Mouse (Mus musculus) embryonic facial prominence, embryonic 12.5 days (tissue): ENCODE data around the gene Cacna1b. TPM values are rescaled to one million over a fixed set of nuclear protein-coding genes. Genes with fewer than 3 reads are reported as not detected.

Source experiments
- ATAC-seq: fragments of 200-750 bp; cut with Nextera tagmentation; 2 replicates; pipeline ENCODE4 v1.8.0; 2017; ENCODE audit not compliant: insufficient number of reproducible peaks, insufficient read depth, low FRiP score, low TSS enrichment
- H3K27ac ChIP-seq: fragments of 300-500 bp; sonication (generic); 2 replicates; pipeline ENCODE4 v1.5.1; 2016; ENCODE audit warnings: mild to moderate bottlenecking
- H3K27me3 ChIP-seq: fragments of 300-500 bp; sonication (generic); 2 replicates; pipeline ENCODE4 v1.6.1; 2016; ENCODE audit warnings: mild to moderate bottlenecking, moderate library complexity
- H3K36me3 ChIP-seq: fragments of 300-500 bp; sonication (generic); 2 replicates; pipeline ENCODE4 v1.6.1; 2016; ENCODE audit warnings: mild to moderate bottlenecking
- H3K4me1 ChIP-seq: fragments of 300-500 bp; sonication (generic); 2 replicates; pipeline ENCODE4 v1.6.1; 2016
- H3K4me2 ChIP-seq: fragments of 300-500 bp; sonication (generic); replicated peaks from 2 replicates; pipeline ENCODE4 v1.6.1; 2016; ENCODE audit warnings: mild to moderate bottlenecking, moderate library complexity
- H3K4me3 ChIP-seq: fragments of 300-500 bp; sonication (generic); 2 replicates; pipeline ENCODE4 v1.5.1; 2016; ENCODE audit warnings: mild to moderate bottlenecking
- H3K9ac ChIP-seq: fragments of 300-500 bp; sonication (generic); 2 replicates; pipeline ENCODE4 v1.6.1; 2016; ENCODE audit warnings: mild to moderate bottlenecking, moderate library complexity
- H3K9me3 ChIP-seq: fragments of 300-500 bp; sonication (generic); 2 replicates; pipeline ENCODE4 v1.6.1; 2016; ENCODE audit warnings: mild to moderate bottlenecking, moderate library complexity
- WGBS: fragments of 180-500 bp; shearing (Covaris S2); methylation state at CpG from one replicate; pipeline ENCODE4 v1.1.7; 2016; 5-methylcytosine and 5-hydroxymethylcytosine counted together
- polyA plus RNA-seq: library from polyadenylated mRNA; unstranded; fragments of >200 nt; fragmentation: Nextera tagmentation; extraction: Ambion mirVana; gene quantifications from 2 replicates; pipeline ENCODE4 v1.2.1, GENCODE M21; 2016

Cacna1b gene
- polyA plus RNA-seq, 1 experiment from 2014 or later, result 3.3 TPM

DNA sequence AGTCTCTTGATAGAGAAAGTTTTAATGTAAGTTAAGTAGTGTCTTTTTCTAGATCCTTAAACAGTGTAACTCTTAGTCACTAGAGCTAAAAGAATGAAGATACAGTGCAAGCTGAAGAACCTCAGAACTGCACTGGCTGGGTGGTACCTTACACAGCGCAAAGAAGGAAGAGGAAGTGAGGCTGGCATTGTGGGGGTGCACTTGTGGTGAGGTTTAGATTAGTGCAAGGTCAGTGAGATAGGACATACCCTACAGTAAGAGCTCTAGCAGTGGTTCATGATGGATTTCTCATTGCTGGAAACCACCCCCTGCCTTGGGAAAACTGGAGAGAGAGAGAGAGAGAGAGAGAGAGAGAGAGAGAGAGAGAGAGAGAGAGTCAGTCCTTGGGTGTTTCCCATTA lies 192.0 kb downstream of the Cacna1b start:
- Histone ChIP-seq H3K4me3 (no peak overlapping the region), H3K36me3 (no peaks in the 10 kb centered on the region), H3K4me2 (no peak overlapping the region), H3K27me3 (0 out of 2 replicates have a peak, but pooled peaks cover 3% of the 10 kb centered on the region), H3K27ac (no peak overlapping the region), H3K9me3 (no peaks in the 10 kb centered on the region), H3K9ac (no peak overlapping the region), H3K4me1 (no peaks in the 10 kb centered on the region)
- no peak for ATAC-seq
- 77% methylated on average over 1 of the region's 1 CpGs for WGBS

DNA sequence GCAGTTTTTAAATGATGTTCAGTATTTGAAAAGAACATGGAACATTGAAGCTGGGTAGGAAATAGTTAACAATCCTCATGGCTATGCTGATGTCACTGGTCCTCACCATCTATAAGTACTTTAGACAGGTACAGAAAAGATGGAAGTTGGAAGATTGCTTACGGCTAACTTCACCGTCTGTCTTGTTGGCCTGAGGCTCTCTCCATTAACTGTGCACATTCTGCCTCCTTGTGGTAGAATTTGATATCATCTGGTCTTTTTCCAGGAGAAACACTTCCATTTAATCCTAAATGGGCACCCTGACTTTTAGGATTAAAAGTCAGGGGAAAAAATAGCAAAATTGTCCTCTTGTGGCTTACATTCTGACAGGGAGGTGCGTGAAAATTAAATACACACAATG lies 194.4 kb downstream of the Cacna1b start:
- no peak overlapping the region for H3K4me2 ChIP-seq
- no peak for ATAC-seq
- 0 out of 2 replicates have a peak, but pooled peaks cover 3% of the 10 kb centered on the region for H3K27me3 ChIP-seq
- H3K4me3 ChIP-seq, result no peak overlapping the region
- H3K9me3 ChIP-seq, result no peaks in the 10 kb centered on the region
- no peak overlapping the region for H3K27ac ChIP-seq
- no peak overlapping the region for H3K9ac ChIP-seq
- H3K36me3 ChIP-seq, result no peaks in the 10 kb centered on the region
- no peaks in the 10 kb centered on the region for H3K4me1 ChIP-seq
- WGBS, result 9% methylated on average over 3 of the region's 3 CpGs

DNA sequence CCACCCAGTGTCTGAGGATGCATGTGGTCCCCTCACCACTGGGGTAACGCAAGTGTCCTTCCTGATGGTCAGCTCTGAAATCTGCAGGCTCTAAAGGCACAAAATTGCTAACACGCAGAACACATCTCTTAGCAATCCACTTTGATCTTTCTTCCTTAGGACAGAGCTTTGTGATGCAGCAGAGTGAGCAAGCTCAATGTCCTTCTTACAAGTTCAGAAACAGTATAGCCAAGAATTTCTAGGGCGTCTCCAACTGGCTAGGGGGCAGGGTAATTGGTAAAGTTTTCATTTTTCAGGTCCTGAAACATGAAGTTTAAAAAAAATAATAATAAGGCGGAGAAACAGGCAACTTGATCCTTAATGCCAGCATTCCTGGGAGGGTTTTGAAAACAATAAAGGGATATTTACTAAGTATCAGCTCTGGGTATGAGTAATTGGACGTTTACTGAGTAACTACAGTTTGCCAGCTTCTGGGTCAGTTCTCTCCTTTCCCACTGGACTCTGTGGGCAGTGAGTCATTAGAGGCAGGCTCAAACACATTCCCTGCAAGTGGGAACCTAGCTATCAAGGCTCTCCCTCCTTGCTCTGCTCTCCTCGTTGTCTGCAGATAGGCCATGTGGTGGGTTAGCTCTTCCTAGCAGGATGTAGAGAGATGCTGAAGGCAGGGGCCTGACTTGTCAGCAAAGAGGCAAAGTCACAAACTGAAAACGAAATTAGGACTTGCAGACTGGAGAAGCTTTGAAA lies 200.2 kb downstream of the Cacna1b start:
- no peaks in the 10 kb centered on the region for H3K9me3 ChIP-seq
- no peak for ATAC-seq
- no peaks in the 10 kb centered on the region for H3K27me3 ChIP-seq
- 68% methylated on average over 7 of the region's 7 CpGs for WGBS
- H3K9ac ChIP-seq, result no peak overlapping the region
- H3K27ac ChIP-seq, result no peak overlapping the region
- H3K36me3 ChIP-seq, result no peaks in the 10 kb centered on the region
- no peak overlapping the region for H3K4me2 ChIP-seq
- H3K4me1 ChIP-seq, result no peaks in the 10 kb centered on the region
- no peak overlapping the region for H3K4me3 ChIP-seq

DNA sequence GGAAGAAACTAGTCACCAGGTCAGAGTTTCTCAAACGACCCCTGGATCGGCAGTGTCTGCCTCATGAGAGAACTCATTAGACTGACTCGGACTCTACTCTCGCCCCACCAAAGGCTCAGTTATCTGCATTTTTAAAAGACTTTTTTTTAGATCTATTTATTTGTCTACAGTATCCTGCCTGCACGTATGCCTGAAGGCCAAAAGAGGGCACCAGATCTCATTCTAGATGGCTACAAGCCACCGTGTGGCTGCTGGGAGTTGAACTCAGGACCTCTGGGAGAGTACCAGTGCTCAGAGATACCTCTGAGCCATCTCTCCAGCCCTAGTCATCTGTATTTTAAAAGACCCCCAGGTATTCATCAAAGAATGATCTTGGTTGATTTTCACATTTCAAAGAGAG lies 201.0 kb downstream of the Cacna1b start:
- Histone ChIP-seq H3K27ac (no peak overlapping the region), H3K9me3 (no peaks in the 10 kb centered on the region), H3K27me3 (no peaks in the 10 kb centered on the region), H3K4me1 (no peaks in the 10 kb centered on the region), H3K36me3 (no peaks in the 10 kb centered on the region), H3K9ac (no peak overlapping the region), H3K4me2 (no peak overlapping the region), H3K4me3 (no peak overlapping the region)
- no peak for ATAC-seq
- 74% methylated on average over 6 of the region's 6 CpGs for WGBS

DNA sequence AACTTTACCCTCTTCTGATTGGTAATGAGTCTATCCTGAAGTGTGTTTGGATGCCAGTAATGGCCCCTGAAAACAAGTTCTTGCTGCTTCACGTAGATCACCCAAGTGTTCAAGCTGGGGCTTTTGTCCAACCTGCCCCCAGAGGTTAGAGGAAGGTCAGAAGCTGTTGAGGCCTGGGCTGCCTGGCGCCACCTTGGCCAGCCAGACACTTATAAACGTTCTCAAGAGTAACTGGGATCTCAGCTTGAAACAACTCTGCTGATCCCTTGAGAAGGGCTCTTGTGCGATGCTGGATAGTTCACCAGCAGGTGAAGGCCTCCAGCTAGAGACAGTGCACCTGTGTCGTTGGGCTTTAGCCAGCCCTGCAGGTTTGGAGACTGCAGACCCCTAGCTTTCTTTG lies 202.8 kb downstream of the Cacna1b start:
- no peaks in the 10 kb centered on the region for H3K4me1 ChIP-seq
- H3K27ac ChIP-seq, result no peak overlapping the region
- no peak overlapping the region for H3K4me2 ChIP-seq
- no peaks in the 10 kb centered on the region for H3K36me3 ChIP-seq
- no peak for ATAC-seq
- WGBS, result 63% methylated on average over 5 of the region's 5 CpGs
- H3K9ac ChIP-seq, result no peak overlapping the region
- no peaks in the 10 kb centered on the region for H3K27me3 ChIP-seq
- H3K9me3 ChIP-seq, result no peaks in the 10 kb centered on the region
- H3K4me3 ChIP-seq, result no peak overlapping the region

DNA sequence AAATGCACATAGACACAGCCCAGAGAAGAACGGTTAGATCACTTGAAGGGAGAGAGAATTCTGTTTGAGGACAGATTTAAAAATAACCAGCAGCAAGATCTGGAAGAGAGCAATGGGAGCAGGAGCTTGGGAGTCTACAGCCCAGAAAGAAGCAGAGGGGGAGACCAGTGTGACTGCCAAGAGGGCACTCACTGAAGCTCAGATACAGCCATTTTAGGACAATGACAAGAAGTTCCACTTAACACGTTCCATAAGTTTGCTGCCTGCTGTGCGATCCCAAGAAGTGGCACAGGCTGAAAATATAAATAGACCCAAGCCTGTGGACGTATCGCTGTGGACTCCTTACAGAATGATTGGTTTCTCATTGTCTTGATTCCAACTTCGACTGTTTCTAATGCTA lies 206.6 kb downstream of the Cacna1b start:
- Histone ChIP-seq H3K4me1 (no peaks in the 10 kb centered on the region), H3K36me3 (no peaks in the 10 kb centered on the region), H3K9me3 (no peaks in the 10 kb centered on the region), H3K9ac (no peak overlapping the region), H3K27ac (no peak overlapping the region), H3K4me3 (no peak overlapping the region), H3K27me3 (no peaks in the 10 kb centered on the region), H3K4me2 (no peak overlapping the region)
- ATAC-seq, result no peak
- 81% methylated on average over 6 of the region's 6 CpGs for WGBS

DNA sequence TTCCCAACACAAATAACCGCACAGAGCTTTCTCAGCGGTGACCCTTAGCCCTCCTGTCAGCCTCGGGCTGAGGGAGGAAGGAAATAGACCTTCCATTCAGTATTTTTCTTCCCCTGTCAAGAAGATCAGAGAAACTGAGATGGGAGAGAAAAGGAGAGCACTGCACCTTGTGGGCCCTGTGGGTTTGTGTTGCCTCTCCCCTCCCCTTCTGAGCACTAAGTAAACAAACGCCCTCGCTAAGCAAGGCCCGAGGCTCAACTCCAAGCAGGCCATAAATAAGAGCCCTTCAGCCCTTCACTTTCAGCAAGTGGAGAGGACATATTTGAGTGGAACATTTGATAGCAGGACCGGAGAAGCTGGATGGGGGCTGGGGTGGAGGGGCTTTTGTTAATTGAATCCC lies 209.0 kb downstream of the Cacna1b start:
- Histone ChIP-seq H3K27me3 (no peaks in the 10 kb centered on the region), H3K4me1 (no peaks in the 10 kb centered on the region), H3K4me3 (no peak overlapping the region), H3K4me2 (no peak overlapping the region), H3K9me3 (no peaks in the 10 kb centered on the region), H3K9ac (no peak overlapping the region), H3K27ac (no peak overlapping the region), H3K36me3 (no peaks in the 10 kb centered on the region)
- no peak for ATAC-seq
- 9% methylated on average over 7 of the region's 7 CpGs for WGBS

Other genes starting within 250 kb of the Cacna1b start
- 121 and 124 TPM in 2 replicates for gene Ehmt1, start 156.5 kb upstream of the Cacna1b start, polyA plus RNA-seq
- 22.1 and 27.2 TPM in 2 replicates for gene Arrdc1, start 172.1 kb upstream of the Cacna1b start, polyA plus RNA-seq
- 22.4 and 25.1 TPM in 2 replicates for gene Zmynd19, start 186.6 kb upstream of the Cacna1b start, polyA plus RNA-seq
- gene Dph7, start 199.2 kb upstream of the Cacna1b start, polyA plus RNA-seq, result 36.5 and 37.7 TPM in 2 replicates
- gene Mrpl41, start 211.9 kb upstream of the Cacna1b start, polyA plus RNA-seq, result 138 and 144 TPM in 2 replicates
- 6.5 and 7.0 TPM in 2 replicates for gene Pnpla7, start 212.9 kb upstream of the Cacna1b start, polyA plus RNA-seq